Mouse (Mus musculus): Measurements from ENCODE around the gene Rnase12.

- TF ChIP-seq EP300 (IDR thresholded peaks at IDR 0.05; ENCODE audit: low read depth): no peak
- no peak for TF ChIP-seq CTCF (IDR thresholded peaks at IDR 0.05; ENCODE audit: low read depth)
Measured at GRCm38 (mm10) chr14:51027387-51028155, 29.9 kb downstream of the Rnase12 start.
